13 mouse cellular contexts compared by ENCODE assay signal in genomic region chr15:98793141-98793698, GRCm38 (mm10). TPM values are rescaled to one million over a fixed set of nuclear protein-coding genes. Genes with fewer than 3 reads are reported as not detected.
DNase-seq lines count a peak whose midpoint lies in the region; ATAC-seq lines count a peak whose summit lies in the region.
"Had no signal": no experiment of that assay in that cellular context is flagged by ENCODE, and none has a peak within 500 bp of the region (broad histone marks: within the 10 kb centered on the region; RNA-seq: fewer than 3 reads in every experiment).

No protein-coding gene starts in this region.

- ATAC-seq in kidney, embryonic 15.5 days (replicated peaks; ENCODE audit: low FRiP score): no peak; the same call in 1 of the 2 replicates
- no peak for ATAC-seq in embryonic facial prominence, embryonic 12.5 days (ENCODE audit: insufficient number of reproducible peaks, insufficient read depth, low FRiP score, low TSS enrichment)
- ATAC-seq in intestine, embryonic 16.5 days: no peak
- ATAC-seq in neural tube, embryonic 13.5 days (ENCODE audit: low read depth): no peak

- no peak overlapping the region for H3K9ac ChIP-seq in kidney, embryonic 15.5 days
- H3K9ac ChIP-seq in embryonic facial prominence, embryonic 12.5 days: no peak overlapping the region
- H3K9ac ChIP-seq in intestine, embryonic 16.5 days (ENCODE audit: low read depth, low read length): no peak overlapping the region
- peak overlapping the region; percentile 43; the same call in 1 of the 2 replicates for H3K9ac ChIP-seq in neural tube, embryonic 13.5 days
- H3K9ac ChIP-seq: liver, embryonic 15.5 days had no signal

- peak overlapping the region; percentile 49 for H3K4me2 ChIP-seq in kidney, embryonic 15.5 days
- H3K4me2 ChIP-seq in embryonic facial prominence, embryonic 12.5 days (replicated peaks): peak overlapping the region; percentile 45; the same call in 1 of the 2 replicates
- 0 out of 2 replicates have a peak overlapping the region, but pooled peaks have one; percentile 43 for H3K4me2 ChIP-seq in intestine, embryonic 16.5 days (ENCODE audit: low read depth, low read length)
- peak overlapping the region; percentile 56 for H3K4me2 ChIP-seq in neural tube, embryonic 13.5 days
- H3K4me2 ChIP-seq: liver, embryonic 15.5 days had no signal

- H3K9me3 ChIP-seq in kidney, embryonic 15.5 days (replicated peaks): no peaks in the 10 kb centered on the region
- H3K9me3 ChIP-seq in embryonic facial prominence, embryonic 12.5 days: no peaks in the 10 kb centered on the region
- no peaks in the 10 kb centered on the region for H3K9me3 ChIP-seq in intestine, embryonic 16.5 days (ENCODE audit: control insufficient read depth, low read length)
- H3K9me3 ChIP-seq in neural tube, embryonic 13.5 days: no peaks in the 10 kb centered on the region
- H3K9me3 ChIP-seq: liver, embryonic 15.5 days had no signal

- peak overlapping the region; percentile 27 for H3K4me3 ChIP-seq in kidney, embryonic 15.5 days (replicated peaks)
- peak overlapping the region; percentile 30; the same call in 1 of the 2 replicates for H3K4me3 ChIP-seq in embryonic facial prominence, embryonic 12.5 days
- H3K4me3 ChIP-seq in intestine, embryonic 16.5 days (ENCODE audit: low read length): peak overlapping the region; percentile 31
- peak overlapping the region; percentile 35 for H3K4me3 ChIP-seq in neural tube, embryonic 13.5 days
- H3K4me3 ChIP-seq: liver, embryonic 15.5 days had no signal

- WGBS in kidney, embryonic 15.5 days: under 1% methylated on average over 13 of the region's 13 CpGs
- 5% methylated on average over 13 of the region's 13 CpGs for WGBS in embryonic facial prominence, embryonic 12.5 days
- WGBS in intestine, embryonic 16.5 days: 2% methylated on average over 13 of the region's 13 CpGs
- WGBS in neural tube, embryonic 13.5 days: 3% methylated on average over 13 of the region's 13 CpGs

- H3K27ac ChIP-seq in kidney, embryonic 15.5 days: no peak overlapping the region
- H3K27ac ChIP-seq in embryonic facial prominence, embryonic 12.5 days: no peak overlapping the region
- no peak overlapping the region for H3K27ac ChIP-seq in intestine, embryonic 16.5 days (ENCODE audit: low read length)
- no peak overlapping the region for H3K27ac ChIP-seq in neural tube, embryonic 13.5 days (replicated peaks)
- H3K27ac ChIP-seq: liver, embryonic 15.5 days had no signal

- no peak for DNase-seq in kidney, postnatal 36 days
- DNase-seq in MN1 (ENCODE audit: low spot score): no peak
- DNase-seq in urinary bladder, postnatal 25 days (ENCODE audit: low spot score): no peak
- no peak for DNase-seq in adrenal gland, postnatal 25 days
- DNase-seq: adrenal gland, adult 2 months; cerebellum, adult 9-10 months had no signal

- H3K4me1 ChIP-seq in kidney, embryonic 15.5 days: peaks cover 51% of the 10 kb centered on the region
- peaks cover 24% of the 10 kb centered on the region for H3K4me1 ChIP-seq in embryonic facial prominence, embryonic 12.5 days
- H3K4me1 ChIP-seq in intestine, embryonic 16.5 days (ENCODE audit: control insufficient read depth, insufficient read depth, low read length): peaks cover 27% of the 10 kb centered on the region
- H3K4me1 ChIP-seq in neural tube, embryonic 13.5 days (replicated peaks): peaks cover 57% of the 10 kb centered on the region

- H3K36me3 ChIP-seq in kidney, embryonic 15.5 days: no peaks in the 10 kb centered on the region
- no peaks in the 10 kb centered on the region for H3K36me3 ChIP-seq in embryonic facial prominence, embryonic 12.5 days
- H3K36me3 ChIP-seq in intestine, embryonic 16.5 days (ENCODE audit: control insufficient read depth, insufficient read depth, low read length): no peaks in the 10 kb centered on the region
- H3K36me3 ChIP-seq in neural tube, embryonic 13.5 days: no peaks in the 10 kb centered on the region
- H3K36me3 ChIP-seq: liver, embryonic 15.5 days had no signal

- peaks cover 99% of the 10 kb centered on the region for H3K27me3 ChIP-seq in kidney, embryonic 15.5 days
- peaks cover 100% of the 10 kb centered on the region for H3K27me3 ChIP-seq in embryonic facial prominence, embryonic 12.5 days
- H3K27me3 ChIP-seq in intestine, embryonic 16.5 days (replicated peaks; ENCODE audit: control insufficient read depth, insufficient read depth, low read length): peaks cover 95% of the 10 kb centered on the region
- H3K27me3 ChIP-seq in neural tube, embryonic 13.5 days: peaks cover 98% of the 10 kb centered on the region

RNA-seq across cellular contexts. Expression of gene Wnt1, which starts 3.6 kb away (rescaled TPM):
- polyA plus RNA-seq in kidney, embryonic 15.5 days (2015; fragmentation: Nextera tagmentation; extraction: Ambion mirVana): 0.06 TPM in 1 of 2 replicates, not detected in the other
- 0.13 and 0.38 TPM in 2 replicates for polyA plus RNA-seq in embryonic facial prominence, embryonic 12.5 days (2016; fragmentation: Nextera tagmentation; extraction: Ambion mirVana)
- not detected in 2 replicates for polyA plus RNA-seq in intestine, embryonic 16.5 days (2015; fragmentation: Nextera tagmentation; extraction: Ambion mirVana)
- polyA plus RNA-seq in neural tube, embryonic 13.5 days (2015; fragmentation: Nextera tagmentation; extraction: Ambion mirVana): 3.6 and 3.9 TPM in 2 replicates
- total RNA-seq in adrenal gland, postnatal 25 days (2021): not detected in 2 replicates
- total RNA-seq: adrenal gland, adult 2 months; layer of hippocampus, postnatal 10 days had no signal
- polyA plus RNA-seq: heart, embryonic 14.5 days; liver, embryonic 15.5 days had no signal

RNA-seq across cellular contexts. Expression of gene Wnt10b, which starts 15.3 kb away (rescaled TPM):
- 0.12 and 0.31 TPM in 2 replicates for polyA plus RNA-seq in kidney, embryonic 15.5 days (2015; fragmentation: Nextera tagmentation; extraction: Ambion mirVana)
- 1.5 and 1.7 TPM in 2 replicates for polyA plus RNA-seq in embryonic facial prominence, embryonic 12.5 days (2016; fragmentation: Nextera tagmentation; extraction: Ambion mirVana)
- 0.09 TPM in 1 of 2 replicates, not detected in the other for polyA plus RNA-seq in intestine, embryonic 16.5 days (2015; fragmentation: Nextera tagmentation; extraction: Ambion mirVana)
- polyA plus RNA-seq in neural tube, embryonic 13.5 days (2015; fragmentation: Nextera tagmentation; extraction: Ambion mirVana): not detected in 2 replicates
- total RNA-seq in adrenal gland, postnatal 25 days (2021): 0.43 and 0.55 TPM in 2 replicates
- polyA plus RNA-seq: heart, embryonic 14.5 days; liver, embryonic 15.5 days had no signal

RNA-seq across cellular contexts. Expression of gene Ddn, which starts 16.1 kb away (rescaled TPM):
- polyA plus RNA-seq in kidney, embryonic 15.5 days (2015; fragmentation: Nextera tagmentation; extraction: Ambion mirVana): 2.9 and 3.2 TPM in 2 replicates
- polyA plus RNA-seq in embryonic facial prominence, embryonic 12.5 days (2016; fragmentation: Nextera tagmentation; extraction: Ambion mirVana): 0.04 TPM in 1 of 2 replicates, not detected in the other
- not detected in 2 replicates for polyA plus RNA-seq in intestine, embryonic 16.5 days (2015; fragmentation: Nextera tagmentation; extraction: Ambion mirVana)
- 0.50 TPM in 2 replicates for polyA plus RNA-seq in neural tube, embryonic 13.5 days (2015; fragmentation: Nextera tagmentation; extraction: Ambion mirVana)
- total RNA-seq in adrenal gland, postnatal 25 days (2021): 0.09 and 0.24 TPM in 2 replicates
- polyA plus RNA-seq: liver, embryonic 15.5 days had no signal

RNA-seq across cellular contexts. Expression of gene Arf3, which starts 30.2 kb away (rescaled TPM):
- 51.9 and 55.6 TPM in 2 replicates for polyA plus RNA-seq in kidney, embryonic 15.5 days (2015; fragmentation: Nextera tagmentation; extraction: Ambion mirVana)
- 51.2 and 52.1 TPM in 2 replicates for polyA plus RNA-seq in embryonic facial prominence, embryonic 12.5 days (2016; fragmentation: Nextera tagmentation; extraction: Ambion mirVana)
- polyA plus RNA-seq in intestine, embryonic 16.5 days (2015; fragmentation: Nextera tagmentation; extraction: Ambion mirVana): 35.4 and 40.1 TPM in 2 replicates
- 71.9 and 74.9 TPM in 2 replicates for polyA plus RNA-seq in neural tube, embryonic 13.5 days (2015; fragmentation: Nextera tagmentation; extraction: Ambion mirVana)
- total RNA-seq in adrenal gland, postnatal 25 days (2021): 118 and 138 TPM in 2 replicates

RNA-seq across cellular contexts. Expression of gene Prkag1, which starts 38.1 kb away (rescaled TPM):
- polyA plus RNA-seq in kidney, embryonic 15.5 days (2015; fragmentation: Nextera tagmentation; extraction: Ambion mirVana): 98.5 and 100 TPM in 2 replicates
- 85.9 and 87.1 TPM in 2 replicates for polyA plus RNA-seq in embryonic facial prominence, embryonic 12.5 days (2016; fragmentation: Nextera tagmentation; extraction: Ambion mirVana)
- polyA plus RNA-seq in intestine, embryonic 16.5 days (2015; fragmentation: Nextera tagmentation; extraction: Ambion mirVana): 92.2 and 94.6 TPM in 2 replicates
- 71.8 and 79.4 TPM in 2 replicates for polyA plus RNA-seq in neural tube, embryonic 13.5 days (2015; fragmentation: Nextera tagmentation; extraction: Ambion mirVana)
- total RNA-seq in adrenal gland, postnatal 25 days (2021): 60.4 and 78.6 TPM in 2 replicates
